Mouse (Mus musculus) liver, embryonic 12.5 days (tissue): Measurements from ENCODE around the gene Odf4. TPM values are rescaled to one million over a fixed set of nuclear protein-coding genes. Genes with fewer than 3 reads are reported as not detected.
"Not testable (repeated sequence)": the region's sequence is repeated elsewhere in the genome, so short reads cannot be mapped to it uniquely, and the experiment has no call there.

ENCODE experiments used
- ATAC-seq: fragments of 200-750 bp; cut with Nextera tagmentation; 2 replicates; pipeline ENCODE4 v1.8.0; 2017; ENCODE audit warnings: moderate number of reproducible peaks, mild to moderate bottlenecking, moderate library complexity
- H3K27ac ChIP-seq: fragments of 300-500 bp; sonication (generic); 2 replicates; pipeline ENCODE4 v1.5.1; 2016; ENCODE audit warnings: mild to moderate bottlenecking
- H3K27me3 ChIP-seq: fragments of 300-500 bp; sonication (generic); replicated peaks from 2 replicates; pipeline ENCODE4 v1.6.1; 2016; ENCODE audit warnings: mild to moderate bottlenecking, moderate library complexity
- H3K36me3 ChIP-seq: fragments of 300-500 bp; sonication (generic); 2 replicates; pipeline ENCODE4 v1.6.1; 2016; ENCODE audit warnings: mild to moderate bottlenecking, moderate library complexity
- H3K4me1 ChIP-seq: fragments of 300-500 bp; sonication (generic); 2 replicates; pipeline ENCODE4 v1.6.1; 2016
- H3K4me2 ChIP-seq: fragments of 300-500 bp; sonication (generic); 2 replicates; pipeline ENCODE4 v1.6.1; 2016; ENCODE audit warnings: mild to moderate bottlenecking, moderate library complexity
- H3K4me3 ChIP-seq: fragments of 300-500 bp; sonication (generic); 2 replicates; pipeline ENCODE4 v1.5.1; 2016; ENCODE audit warnings: mild to moderate bottlenecking, moderate library complexity
- H3K9ac ChIP-seq: fragments of 300-500 bp; sonication (generic); 2 replicates; pipeline ENCODE4 v1.6.1; 2016; ENCODE audit warnings: mild to moderate bottlenecking, moderate library complexity
- H3K9me3 ChIP-seq: fragments of 300-500 bp; sonication (generic); replicated peaks from 2 replicates; pipeline ENCODE4 v1.6.1; 2016; ENCODE audit warnings: mild to moderate bottlenecking, moderate library complexity
- WGBS: fragments of 180-500 bp; shearing (Covaris S2); methylation state at CpG from one replicate; pipeline ENCODE4 v1.1.7; 2016; ENCODE audit not compliant: insufficient replicate concordance; 5-methylcytosine and 5-hydroxymethylcytosine counted together
- polyA plus RNA-seq: library from polyadenylated mRNA; unstranded; fragments of >200 nt; fragmentation: Nextera tagmentation; extraction: Ambion mirVana; gene quantifications from 2 replicates; pipeline ENCODE4 v1.2.1, GENCODE M21; 2016

Gene Odf4
- not detected in 2 replicates for polyA plus RNA-seq

DNA sequence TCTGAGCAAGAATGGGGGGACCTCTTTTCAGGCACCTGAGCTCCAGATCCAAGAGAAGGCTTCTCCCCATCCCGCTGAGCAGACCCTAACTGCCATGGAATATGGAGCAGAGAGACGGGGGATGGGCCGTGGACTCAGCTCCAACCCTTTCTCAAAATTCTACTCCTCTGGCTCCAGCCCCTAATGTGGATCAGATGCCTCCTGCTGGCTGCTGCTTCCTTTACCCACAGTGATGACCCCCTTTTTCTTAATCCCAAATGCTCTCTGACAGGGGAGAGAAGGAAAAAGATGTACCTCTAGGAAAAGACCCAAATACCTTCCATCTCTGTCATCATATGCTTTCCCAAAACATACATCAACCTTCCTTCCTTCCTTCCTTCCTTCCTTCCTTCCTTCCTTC, at the start of gene Odf4:
Odf4 (minus strand) TSS at position 101 of the 400 bp plus-strand sequence.
- Histone ChIP-seq H3K27me3 (peaks cover 37% of the 10 kb centered on the region; the same call in 1 of the 2 replicates), H3K36me3 (no peaks in the 10 kb centered on the region), H3K4me2 (no peak within 1 kb of the TSS), H3K27ac (no peak within 1 kb of the TSS), H3K4me3 (no peak within 1 kb of the TSS), H3K9me3 (no peaks in the 10 kb centered on the region), H3K4me1 (peaks cover 7% of the 10 kb centered on the region; the same call in 1 of the 2 replicates), H3K9ac (no peak within 1 kb of the TSS)
- ATAC-seq = no peak
- 59% methylated on average over 3 of the region's 3 CpGs for WGBS

DNA sequence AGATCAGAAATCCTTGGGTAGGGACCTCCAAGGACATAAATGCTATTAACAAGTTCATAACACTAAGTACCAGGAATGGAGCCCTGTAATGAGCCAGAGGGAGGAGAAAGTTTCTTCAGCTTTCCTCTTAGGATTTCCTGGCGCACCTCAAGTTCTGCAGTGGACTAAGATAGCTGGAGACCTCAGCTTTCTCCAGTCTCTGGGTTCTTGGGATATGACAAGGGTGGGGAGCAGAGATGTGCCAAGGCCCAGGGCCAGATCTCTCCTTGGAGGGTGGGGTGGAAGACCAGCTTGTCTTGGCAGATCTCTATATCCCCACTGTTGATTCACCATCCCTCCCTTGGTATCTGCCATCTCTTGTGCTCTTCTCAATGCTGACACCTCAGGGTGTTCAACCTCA, 48.7 kb upstream of the Odf4 start:
- H3K4me2 ChIP-seq = no peak overlapping the region
- H3K36me3 ChIP-seq = no peaks in the 10 kb centered on the region
- H3K9ac ChIP-seq = no peak overlapping the region
- H3K27me3 ChIP-seq = peaks cover 14% of the 10 kb centered on the region; the same call in 1 of the 2 replicates
- no peak overlapping the region for H3K27ac ChIP-seq
- ATAC-seq = no peak
- no peaks in the 10 kb centered on the region for H3K9me3 ChIP-seq
- peaks cover 32% of the 10 kb centered on the region for H3K4me1 ChIP-seq
- H3K4me3 ChIP-seq = no peak overlapping the region
- 64% methylated on average over 1 of the region's 1 CpGs for WGBS

GRCm38 (mm10) chr11:68975085-68975484, 48.2 kb upstream of the Odf4 start, which contains the start of gene Rangrf:
Gene Rangrf, minus strand, starts transcription at chr11:68975185.
- ATAC-seq = no peak
- H3K36me3 ChIP-seq = no peaks in the 10 kb centered on the region
- peaks cover 14% of the 10 kb centered on the region; the same call in 1 of the 2 replicates for H3K27me3 ChIP-seq
- no peaks in the 10 kb centered on the region for H3K9me3 ChIP-seq
- peak within 1 kb of the TSS; percentile 59; the same call in 1 of the 2 replicates for H3K9ac ChIP-seq
- WGBS = 70% methylated on average over 7 of the region's 7 CpGs
- H3K4me3 ChIP-seq = peak within 1 kb of the TSS; percentile 56
- peaks cover 32% of the 10 kb centered on the region for H3K4me1 ChIP-seq
- H3K27ac ChIP-seq = no peak within 1 kb of the TSS
- H3K4me2 ChIP-seq = peak within 1 kb of the TSS; percentile 77

GRCm38 (mm10) chr11:68974059-68974450, 47.2 kb upstream of the Odf4 start:
- H3K27ac ChIP-seq = no peak overlapping the region
- H3K4me3 ChIP-seq = peak overlapping the region; percentile 56
- H3K27me3 ChIP-seq = peaks cover 14% of the 10 kb centered on the region; the same call in 1 of the 2 replicates
- H3K4me1 ChIP-seq = peaks cover 25% of the 10 kb centered on the region
- WGBS = 39% methylated on average over 6 of the region's 6 CpGs
- peak overlapping the region; percentile 77 for H3K4me2 ChIP-seq
- H3K9me3 ChIP-seq = no peaks in the 10 kb centered on the region
- peak overlapping the region; percentile 59; the same call in 1 of the 2 replicates for H3K9ac ChIP-seq
- no peaks in the 10 kb centered on the region for H3K36me3 ChIP-seq
- ATAC-seq = peak; percentile 17; the same call in 1 of the 2 replicates

DNA sequence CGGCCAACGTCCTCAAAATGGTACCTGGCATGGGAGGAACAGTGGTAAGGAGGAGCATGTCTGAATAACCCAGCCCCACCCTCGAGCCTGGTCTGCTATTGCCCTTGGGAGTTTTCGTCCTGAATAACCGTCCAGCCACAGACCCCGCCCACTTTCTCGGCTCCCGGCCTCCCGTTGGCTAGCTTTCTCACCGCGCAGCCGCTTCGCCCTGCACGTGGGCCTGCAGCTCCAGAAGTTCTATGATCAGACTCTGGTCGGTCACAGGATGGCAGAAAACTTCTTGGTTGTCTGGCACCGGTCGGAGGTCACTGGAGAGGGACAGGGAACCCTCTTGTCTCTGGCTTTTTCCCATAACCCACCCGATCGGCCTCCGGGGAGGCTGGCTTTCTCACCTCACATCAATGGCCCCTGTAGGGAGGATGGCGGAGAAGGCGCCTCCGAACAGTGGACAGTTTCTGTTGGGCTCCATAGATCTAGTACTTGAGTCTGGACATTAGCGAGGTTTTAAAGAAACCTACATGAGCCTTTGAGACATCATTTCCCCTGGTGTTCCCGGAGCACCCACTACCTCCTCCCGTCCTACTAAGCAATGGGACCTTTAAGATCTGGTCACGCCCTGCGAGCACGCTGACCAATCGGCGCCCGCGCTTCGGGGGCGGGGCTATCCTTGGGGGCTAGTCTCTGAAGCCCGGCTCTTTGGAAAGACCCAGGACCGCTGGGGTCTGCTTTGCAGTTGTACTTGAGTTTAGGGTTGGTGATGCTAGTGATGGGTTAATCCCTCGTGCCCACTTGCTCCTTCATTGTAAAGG, 46.6 kb upstream of the Odf4 start:
- ATAC-seq = peak; percentile 85
- peak overlapping the region; percentile 56 for H3K4me3 ChIP-seq
- not testable (repeated sequence) for H3K36me3 ChIP-seq, H3K27ac ChIP-seq, H3K9me3 ChIP-seq
- H3K4me1 ChIP-seq = peaks cover 30% of the 10 kb centered on the region
- 1% methylated on average over 38 of the region's 38 CpGs for WGBS
- peaks cover 18% of the 10 kb centered on the region; the same call in 1 of the 2 replicates for H3K27me3 ChIP-seq
- H3K9ac ChIP-seq = peak overlapping the region; percentile 59
- H3K4me2 ChIP-seq = peak overlapping the region; percentile 77

DNA sequence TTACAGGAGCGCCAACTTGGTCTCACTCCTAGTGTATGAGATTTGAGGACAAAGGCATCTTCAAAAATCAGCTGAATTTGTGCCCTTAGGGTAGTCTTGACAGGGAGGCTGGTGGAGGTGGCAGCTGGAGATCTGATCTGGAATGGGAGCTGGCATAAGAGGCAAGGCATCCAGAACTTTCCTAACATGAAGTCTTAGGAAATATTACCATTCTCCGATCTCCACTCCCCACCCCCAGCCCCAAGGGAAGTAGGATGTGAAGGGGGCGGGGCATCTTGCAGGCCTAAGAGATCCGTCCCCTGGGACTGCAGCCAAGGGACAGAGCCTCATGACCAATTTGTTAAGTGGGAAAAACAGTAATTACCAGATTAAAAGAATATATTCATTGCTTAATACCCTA, 43.4 kb upstream of the Odf4 start:
- no peak overlapping the region for H3K4me2 ChIP-seq
- WGBS = 67% methylated on average over 4 of the region's 4 CpGs
- H3K36me3 ChIP-seq = no peaks in the 10 kb centered on the region
- no peak overlapping the region for H3K9ac ChIP-seq
- peaks cover 9% of the 10 kb centered on the region; the same call in 1 of the 2 replicates for H3K27me3 ChIP-seq
- no peaks in the 10 kb centered on the region for H3K9me3 ChIP-seq
- no peak for ATAC-seq
- H3K4me1 ChIP-seq = peaks cover 49% of the 10 kb centered on the region
- H3K27ac ChIP-seq = no peak overlapping the region
- H3K4me3 ChIP-seq = no peak overlapping the region

- WGBS = 83% methylated on average over 11 of the region's 11 CpGs
- peak overlapping the region; percentile 94 for H3K4me2 ChIP-seq
- H3K9ac ChIP-seq = peak overlapping the region; percentile 63; the same call in 1 of the 2 replicates
- H3K36me3 ChIP-seq = no peaks in the 10 kb centered on the region
- H3K9me3 ChIP-seq = no peaks in the 10 kb centered on the region
- no peak overlapping the region for H3K4me3 ChIP-seq
- peaks cover 45% of the 10 kb centered on the region for H3K4me1 ChIP-seq
- ATAC-seq = no peak
- H3K27me3 ChIP-seq = peaks cover 5% of the 10 kb centered on the region; the same call in 1 of the 2 replicates
- H3K27ac ChIP-seq = no peak overlapping the region
Observed at GRCm38 (mm10) chr11:68968752-68969151, 41.9 kb upstream of the Odf4 start.

DNA sequence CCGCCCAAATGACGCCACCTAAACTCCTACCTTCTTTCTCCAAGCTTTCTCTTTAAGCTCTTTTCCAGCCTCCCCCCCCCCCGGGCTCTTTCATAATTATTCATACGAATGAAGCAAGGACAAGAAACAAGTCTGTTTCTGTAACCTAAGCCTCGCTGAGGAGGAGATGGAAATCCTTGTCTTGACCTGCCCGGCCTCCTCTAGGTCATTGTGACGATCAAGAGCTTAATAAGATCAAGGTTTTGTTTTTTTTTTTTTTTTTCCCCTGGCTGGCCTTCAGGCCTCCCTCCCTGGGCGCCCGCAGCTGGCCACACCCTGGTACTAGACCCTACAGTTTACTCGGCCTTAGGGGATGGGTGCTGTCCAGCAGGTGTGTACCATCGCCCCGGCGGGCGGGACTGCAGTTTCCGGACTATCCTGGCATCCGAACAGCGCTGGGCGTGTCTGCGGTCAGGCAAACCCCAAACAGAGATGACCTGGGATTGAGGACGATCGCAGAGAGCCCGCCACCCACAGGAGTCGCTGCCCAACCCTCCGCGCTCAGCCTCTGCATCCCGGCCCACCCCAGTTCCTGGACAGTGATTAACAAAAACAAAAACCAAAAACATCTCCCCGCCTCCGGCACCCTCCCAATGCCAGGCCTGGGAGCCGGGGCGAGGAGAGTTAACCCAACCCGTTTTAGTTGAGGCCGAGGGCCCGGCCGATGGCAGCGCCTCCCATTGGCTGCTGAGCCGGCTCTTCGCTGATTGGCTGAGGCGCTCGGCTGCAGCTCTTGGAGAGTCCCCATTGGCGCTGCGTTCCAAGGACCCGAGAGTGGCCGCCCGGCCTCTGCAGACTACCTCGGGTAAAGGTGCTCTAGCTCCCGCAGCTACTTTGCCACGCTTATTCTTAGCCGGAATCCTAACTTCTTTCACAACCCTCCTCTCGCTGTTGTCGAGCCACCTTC, 40.7 kb upstream of the Odf4 start, which contains the start of gene Slc25a35:
Slc25a35 (plus strand) TSS at position 795 of the 946 bp plus-strand sequence.
- WGBS = 3% methylated on average over 50 of the region's 50 CpGs
- peak within 1 kb of the TSS; percentile 74 for H3K27ac ChIP-seq

GRCm38 (mm10) chr11:68966554-68966953, 39.7 kb upstream of the Odf4 start:
- no peak for ATAC-seq
- Histone ChIP-seq H3K27ac (no peak overlapping the region), H3K27me3 (peaks cover 5% of the 10 kb centered on the region; the same call in 1 of the 2 replicates), H3K9me3 (no peaks in the 10 kb centered on the region), H3K4me1 (peaks cover 36% of the 10 kb centered on the region), H3K36me3 (no peaks in the 10 kb centered on the region), H3K9ac (no peak overlapping the region), H3K4me2 (peak overlapping the region; percentile 94), H3K4me3 (no peak overlapping the region)
- WGBS = 44% methylated on average over 1 of the region's 1 CpGs

More for the DNA sequence above, 40.7 kb upstream of the Odf4 start, which contains the start of gene Slc25a35:
- Histone ChIP-seq H3K9me3 (no peaks in the 10 kb centered on the region), H3K4me1 (peaks cover 37% of the 10 kb centered on the region), H3K27me3 (peaks cover 5% of the 10 kb centered on the region; the same call in 1 of the 2 replicates), H3K4me2 (peak within 1 kb of the TSS; percentile 94), H3K36me3 (no peaks in the 10 kb centered on the region), H3K9ac (peak within 1 kb of the TSS; percentile 69), H3K4me3 (peak within 1 kb of the TSS; percentile 66)
- peak; percentile 96 for ATAC-seq

- Histone ChIP-seq H3K9ac (no peak overlapping the region), H3K9me3 (no peaks in the 10 kb centered on the region), H3K27me3 (peaks cover 5% of the 10 kb centered on the region; the same call in 1 of the 2 replicates), H3K4me2 (no peak overlapping the region), H3K36me3 (no peaks in the 10 kb centered on the region), H3K4me3 (no peak overlapping the region), H3K27ac (no peak overlapping the region), H3K4me1 (peaks cover 34% of the 10 kb centered on the region)
- 24% methylated on average over 3 of the region's 3 CpGs for WGBS
- no peak for ATAC-seq
Observed at GRCm38 (mm10) chr11:68965845-68966244, 39.0 kb upstream of the Odf4 start.

- Histone ChIP-seq H3K4me3 (no peak overlapping the region), H3K9me3 (no peaks in the 10 kb centered on the region), H3K4me1 (peaks cover 34% of the 10 kb centered on the region), H3K36me3 (no peaks in the 10 kb centered on the region), H3K27me3 (peaks cover 5% of the 10 kb centered on the region; the same call in 1 of the 2 replicates), H3K9ac (no peak overlapping the region), H3K27ac (no peak overlapping the region), H3K4me2 (no peak overlapping the region)
- no peak for ATAC-seq
Observed at GRCm38 (mm10) chr11:68965050-68965449, 38.2 kb upstream of the Odf4 start.
